Mouse (Mus musculus): Measurements from ENCODE around the gene Me1. TPM values are rescaled to one million over a fixed set of nuclear protein-coding genes. Genes with fewer than 3 reads are reported as not detected.

Gene Me1
- polyA plus RNA-seq, 1 experiment from 2014 or later, result 8.4 TPM

DNA sequence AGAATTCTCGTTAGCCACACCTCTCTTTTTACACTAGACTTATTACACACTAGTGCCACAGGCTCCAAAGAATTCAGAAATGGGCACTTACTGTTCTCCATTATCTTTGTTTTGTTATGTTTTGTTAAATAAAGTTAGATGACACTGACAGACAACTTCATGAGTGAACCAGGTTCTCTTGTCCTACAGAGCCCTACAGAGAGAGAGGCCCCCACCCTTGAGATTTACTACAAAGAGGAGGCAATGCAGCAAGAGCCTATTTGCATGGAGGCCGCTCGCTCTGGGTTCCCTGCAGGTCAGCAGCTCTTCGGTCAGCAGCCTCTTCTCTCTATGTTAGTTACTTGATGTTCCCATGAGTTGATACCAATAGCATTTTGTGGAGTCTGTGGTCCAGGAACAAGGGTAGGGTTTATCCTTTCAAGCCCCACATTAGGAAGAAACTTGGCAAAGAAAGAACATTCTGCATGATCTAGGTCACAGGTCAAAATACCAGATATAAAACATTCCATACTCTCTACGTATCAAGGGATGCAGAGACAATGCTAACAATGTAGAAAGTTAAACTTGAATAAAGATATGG, 65.3 kb downstream of the Me1 start:
- no peak for ATAC-seq (ENCODE audit: low FRiP score, low TSS enrichment)
- Histone ChIP-seq H3K36me3 (ENCODE audit: control insufficient read depth, insufficient read depth, low read length) (no peaks in the 10 kb centered on the region), H3K27me3 (ENCODE audit: control insufficient read depth, insufficient read depth, low read length) (no peaks in the 10 kb centered on the region), H3K4me1 (ENCODE audit: control insufficient read depth, insufficient read depth, low read length) (no peaks in the 10 kb centered on the region), H3K27ac (ENCODE audit: low read depth, low read length) (no peak overlapping the region), H3K9me3 (ENCODE audit: control insufficient read depth, low read length) (no peaks in the 10 kb centered on the region), H3K4me2 (replicated peaks; ENCODE audit: low read depth, low read length) (no peak overlapping the region), H3K9ac (ENCODE audit: low read depth, low read length) (no peak overlapping the region), H3K4me3 (ENCODE audit: low read length) (no peak overlapping the region)
- WGBS, result 80% methylated on average over 5 of the region's 5 CpGs

GRCm38 (mm10) chr9:86629379-86629778, 66.4 kb downstream of the Me1 start:
- Histone ChIP-seq H3K9ac (ENCODE audit: low read depth, low read length) (no peak overlapping the region), H3K27me3 (ENCODE audit: control insufficient read depth, insufficient read depth, low read length) (no peaks in the 10 kb centered on the region), H3K27ac (ENCODE audit: low read depth, low read length) (no peak overlapping the region), H3K4me1 (ENCODE audit: control insufficient read depth, insufficient read depth, low read length) (no peaks in the 10 kb centered on the region), H3K4me2 (replicated peaks; ENCODE audit: low read depth, low read length) (no peak overlapping the region), H3K4me3 (ENCODE audit: low read length) (no peak overlapping the region), H3K36me3 (ENCODE audit: control insufficient read depth, insufficient read depth, low read length) (no peaks in the 10 kb centered on the region), H3K9me3 (ENCODE audit: control insufficient read depth, low read length) (no peaks in the 10 kb centered on the region)
- ATAC-seq (ENCODE audit: low FRiP score, low TSS enrichment), result no peak
- 85% methylated on average over 6 of the region's 6 CpGs for WGBS

DNA sequence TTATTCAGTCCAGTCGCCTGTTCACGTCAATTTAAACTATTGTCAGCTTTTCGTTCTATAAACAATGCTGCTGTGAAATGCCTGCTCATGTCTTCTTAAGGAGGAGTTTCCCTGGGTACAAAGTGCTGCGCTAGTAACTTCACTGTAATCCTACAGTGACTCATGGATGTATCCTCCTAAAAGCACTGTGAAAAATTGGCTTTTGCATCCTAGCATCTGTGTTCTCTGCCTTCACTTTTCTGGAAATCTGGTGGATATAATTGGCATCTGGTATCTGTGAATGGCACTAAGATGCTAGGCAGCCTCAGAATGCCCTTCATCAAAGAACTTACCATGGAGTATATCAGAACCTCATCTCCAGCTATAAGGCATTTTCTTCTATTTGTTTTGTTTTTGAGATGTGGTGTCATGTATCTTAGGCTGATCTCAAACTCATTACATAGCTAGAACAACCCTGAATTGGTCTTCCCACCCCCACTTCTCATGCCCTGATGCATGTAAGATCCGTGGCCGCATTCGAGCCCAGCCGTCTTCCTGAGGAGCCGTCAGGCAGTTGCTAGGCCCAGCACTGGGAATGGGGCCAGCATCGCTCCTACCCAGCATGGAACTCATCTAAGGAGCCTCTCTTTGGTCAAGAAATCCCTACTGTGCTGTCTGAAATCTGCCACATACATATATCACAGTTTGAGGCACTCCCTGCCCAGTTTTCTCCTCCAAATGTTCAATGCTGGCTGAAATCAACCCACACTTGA, 67.8 kb downstream of the Me1 start:
- H3K4me3 ChIP-seq (ENCODE audit: low read length), result no peak overlapping the region
- H3K36me3 ChIP-seq (ENCODE audit: control insufficient read depth, insufficient read depth, low read length), result no peaks in the 10 kb centered on the region
- no peaks in the 10 kb centered on the region for H3K9me3 ChIP-seq (ENCODE audit: control insufficient read depth, low read length)
- H3K4me1 ChIP-seq (ENCODE audit: control insufficient read depth, insufficient read depth, low read length), result no peaks in the 10 kb centered on the region
- 91% methylated on average over 10 of the region's 10 CpGs for WGBS
- H3K9ac ChIP-seq (ENCODE audit: low read depth, low read length), result no peak overlapping the region
- H3K4me2 ChIP-seq (replicated peaks; ENCODE audit: low read depth, low read length), result no peak overlapping the region
- no peak for ATAC-seq (ENCODE audit: low FRiP score, low TSS enrichment)
- no peak overlapping the region for H3K27ac ChIP-seq (ENCODE audit: low read depth, low read length)
- no peaks in the 10 kb centered on the region for H3K27me3 ChIP-seq (ENCODE audit: control insufficient read depth, insufficient read depth, low read length)

DNA sequence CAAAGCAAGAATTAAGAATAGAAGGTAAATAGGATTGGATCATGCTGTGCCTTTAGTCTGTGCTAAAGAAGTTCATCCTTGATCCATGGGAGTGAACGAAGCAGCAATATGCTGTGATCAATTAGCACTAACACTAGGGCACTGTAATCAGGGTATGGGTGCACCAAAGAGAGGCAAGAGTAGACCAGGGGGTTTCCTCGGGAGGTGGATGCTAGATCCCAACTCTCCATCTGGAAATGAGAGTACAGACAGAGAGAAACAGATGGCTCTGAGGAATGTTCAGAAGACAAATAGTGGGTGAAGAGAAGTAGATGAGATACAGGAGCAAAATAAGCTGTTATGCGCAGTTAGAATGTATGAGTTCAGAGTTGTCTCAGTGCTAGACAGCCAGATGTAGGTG, 68.8 kb downstream of the Me1 start:
- no peak overlapping the region for H3K9ac ChIP-seq (ENCODE audit: low read depth, low read length)
- 82% methylated on average over 3 of the region's 3 CpGs for WGBS
- ATAC-seq (ENCODE audit: low FRiP score, low TSS enrichment), result no peak

DNA sequence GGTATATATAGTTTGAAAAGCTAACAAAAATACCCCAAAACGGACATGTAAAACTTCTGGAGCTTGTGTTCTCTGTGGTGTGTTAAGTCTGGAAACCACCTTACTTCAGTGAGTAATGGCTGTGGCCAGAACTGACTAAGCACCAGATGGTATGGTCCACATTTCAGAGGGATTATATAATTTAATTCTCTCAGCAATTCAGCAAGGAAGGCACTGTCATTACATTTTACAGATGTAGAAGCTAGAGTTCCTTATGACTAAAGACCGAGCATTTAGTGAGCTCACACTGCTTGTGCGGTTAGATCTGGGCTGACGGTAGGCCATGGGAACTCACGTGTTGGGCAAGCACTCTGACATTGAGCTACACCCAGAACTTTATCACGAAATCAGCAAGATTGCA, 71.0 kb downstream of the Me1 start:
- Histone ChIP-seq H3K4me1 (ENCODE audit: control insufficient read depth, insufficient read depth, low read length) (no peaks in the 10 kb centered on the region), H3K27ac (ENCODE audit: low read depth, low read length) (no peak overlapping the region), H3K9ac (ENCODE audit: low read depth, low read length) (no peak overlapping the region), H3K27me3 (ENCODE audit: control insufficient read depth, insufficient read depth, low read length) (no peaks in the 10 kb centered on the region), H3K4me3 (ENCODE audit: low read length) (no peak overlapping the region), H3K36me3 (ENCODE audit: control insufficient read depth, insufficient read depth, low read length) (no peaks in the 10 kb centered on the region), H3K9me3 (ENCODE audit: control insufficient read depth, low read length) (no peaks in the 10 kb centered on the region), H3K4me2 (replicated peaks; ENCODE audit: low read depth, low read length) (no peak overlapping the region)
- no peak for ATAC-seq (ENCODE audit: low FRiP score, low TSS enrichment)
- WGBS, result 91% methylated on average over 6 of the region's 6 CpGs

More for the DNA sequence above, 68.8 kb downstream of the Me1 start:
- Histone ChIP-seq H3K9me3 (ENCODE audit: control insufficient read depth, low read length) (no peaks in the 10 kb centered on the region), H3K4me2 (replicated peaks; ENCODE audit: low read depth, low read length) (no peak overlapping the region), H3K27ac (ENCODE audit: low read depth, low read length) (no peak overlapping the region), H3K4me3 (ENCODE audit: low read length) (no peak overlapping the region), H3K27me3 (ENCODE audit: control insufficient read depth, insufficient read depth, low read length) (no peaks in the 10 kb centered on the region), H3K4me1 (ENCODE audit: control insufficient read depth, insufficient read depth, low read length) (no peaks in the 10 kb centered on the region), H3K36me3 (ENCODE audit: control insufficient read depth, insufficient read depth, low read length) (no peaks in the 10 kb centered on the region)

DNA sequence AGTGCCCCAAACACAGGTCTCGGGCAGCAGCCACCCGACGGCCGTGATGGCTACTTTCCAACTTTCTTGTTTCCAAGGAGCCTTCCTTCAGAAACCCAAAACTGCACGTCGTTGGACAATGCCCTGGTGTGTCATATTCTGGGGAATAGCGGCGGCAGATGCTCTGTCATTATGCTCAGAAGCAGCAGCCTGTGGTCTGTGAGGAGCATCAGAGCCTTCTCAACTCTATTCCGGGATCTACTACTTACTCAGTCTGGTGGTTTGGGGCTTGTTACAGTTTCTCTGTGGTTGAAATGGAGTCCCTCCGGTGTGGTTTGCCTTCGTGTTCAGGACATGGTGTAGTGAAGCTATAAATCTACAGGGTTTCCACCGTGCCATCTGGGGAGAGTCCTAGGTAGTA, 71.7 kb downstream of the Me1 start:
- Histone ChIP-seq H3K4me1 (ENCODE audit: control insufficient read depth, insufficient read depth, low read length) (no peaks in the 10 kb centered on the region), H3K9me3 (ENCODE audit: control insufficient read depth, low read length) (no peaks in the 10 kb centered on the region), H3K27ac (ENCODE audit: low read depth, low read length) (no peak overlapping the region), H3K36me3 (ENCODE audit: control insufficient read depth, insufficient read depth, low read length) (no peaks in the 10 kb centered on the region), H3K4me3 (ENCODE audit: low read length) (no peak overlapping the region), H3K27me3 (ENCODE audit: control insufficient read depth, insufficient read depth, low read length) (no peaks in the 10 kb centered on the region), H3K9ac (ENCODE audit: low read depth, low read length) (no peak overlapping the region), H3K4me2 (replicated peaks; ENCODE audit: low read depth, low read length) (no peak overlapping the region)
- 81% methylated on average over 12 of the region's 12 CpGs for WGBS
- no peak for ATAC-seq (ENCODE audit: low FRiP score, low TSS enrichment)

GRCm38 (mm10) chr9:86622062-86622461, 73.7 kb downstream of the Me1 start:
- 91% methylated on average over 2 of the region's 2 CpGs for WGBS
- Histone ChIP-seq H3K27me3 (ENCODE audit: control insufficient read depth, insufficient read depth, low read length) (no peaks in the 10 kb centered on the region), H3K9me3 (ENCODE audit: control insufficient read depth, low read length) (no peaks in the 10 kb centered on the region), H3K4me2 (replicated peaks; ENCODE audit: low read depth, low read length) (no peak overlapping the region), H3K4me3 (ENCODE audit: low read length) (no peak overlapping the region), H3K4me1 (ENCODE audit: control insufficient read depth, insufficient read depth, low read length) (no peaks in the 10 kb centered on the region), H3K9ac (ENCODE audit: low read depth, low read length) (no peak overlapping the region), H3K36me3 (ENCODE audit: control insufficient read depth, insufficient read depth, low read length) (no peaks in the 10 kb centered on the region), H3K27ac (ENCODE audit: low read depth, low read length) (no peak overlapping the region)
- no peak for ATAC-seq (ENCODE audit: low FRiP score, low TSS enrichment)

DNA sequence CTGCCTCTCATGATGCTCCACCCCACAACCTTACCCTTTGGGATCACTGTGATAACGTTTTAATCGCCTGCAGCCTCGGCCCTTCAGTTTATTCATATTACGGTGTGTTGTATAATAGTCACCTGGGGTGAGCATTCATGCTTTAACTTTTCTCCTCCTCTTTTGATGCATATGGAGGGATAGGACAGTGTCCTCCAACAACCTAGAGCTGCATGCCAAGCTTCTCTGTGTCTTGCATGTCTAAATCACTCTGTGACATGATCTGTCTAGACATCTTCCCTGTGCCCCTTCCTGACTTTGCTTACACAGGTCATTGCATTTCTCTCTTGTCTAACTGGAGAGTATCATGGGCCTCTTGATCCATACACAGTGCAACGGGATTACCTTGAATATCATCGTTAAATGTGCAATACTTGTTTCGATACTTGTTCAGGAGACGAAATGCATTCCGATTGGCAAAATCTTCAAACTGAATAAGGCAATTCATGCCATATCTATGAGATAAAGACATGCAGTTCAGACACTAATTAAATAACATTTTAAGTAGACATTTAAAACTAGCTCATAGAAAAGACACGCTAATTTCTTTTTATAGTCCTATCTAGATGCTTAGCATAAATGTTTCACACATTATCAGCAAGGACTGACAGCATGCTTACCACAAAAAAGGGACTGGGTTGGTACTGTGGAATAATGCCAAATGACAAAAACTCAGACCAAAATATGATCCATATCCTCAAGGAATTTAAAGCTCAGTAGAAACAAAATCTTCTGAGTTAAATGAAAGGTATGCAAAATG, 76.2 kb downstream of the Me1 start:
- ATAC-seq (ENCODE audit: low FRiP score, low TSS enrichment), result no peak
- H3K36me3 ChIP-seq (ENCODE audit: control insufficient read depth, insufficient read depth, low read length), result no peaks in the 10 kb centered on the region
- no peaks in the 10 kb centered on the region for H3K4me1 ChIP-seq (ENCODE audit: control insufficient read depth, insufficient read depth, low read length)
- H3K9me3 ChIP-seq (ENCODE audit: control insufficient read depth, low read length), result no peaks in the 10 kb centered on the region
- H3K9ac ChIP-seq (ENCODE audit: low read depth, low read length), result no peak overlapping the region
- no peak overlapping the region for H3K27ac ChIP-seq (ENCODE audit: low read depth, low read length)
- H3K4me2 ChIP-seq (replicated peaks; ENCODE audit: low read depth, low read length), result no peak overlapping the region
- H3K4me3 ChIP-seq (ENCODE audit: low read length), result no peak overlapping the region
- WGBS, result 78% methylated on average over 10 of the region's 10 CpGs
- H3K27me3 ChIP-seq (ENCODE audit: control insufficient read depth, insufficient read depth, low read length), result no peaks in the 10 kb centered on the region
